Mouse (Mus musculus) kidney, embryonic 15.5 days (tissue): ENCODE results near the gene Gm3233. TPM values are rescaled to one million over a fixed set of nuclear protein-coding genes. Genes with fewer than 3 reads are reported as not detected.
"Not testable (repeated sequence)": the region's sequence is repeated elsewhere in the genome, so short reads cannot be mapped to it uniquely, and the experiment has no call there.

Source experiments
- ATAC-seq: fragments of 200-750 bp; cut with Nextera tagmentation; replicated peaks from 2 replicates; pipeline ENCODE4 v1.8.0; 2017; ENCODE audit warnings: moderate TSS enrichment; ENCODE audit not compliant: low FRiP score
- H3K27ac ChIP-seq: fragments of 300-500 bp; sonication (generic); 2 replicates; pipeline ENCODE4 v1.5.1; 2015; ENCODE audit warnings: mild to moderate bottlenecking, inconsistent platforms
- H3K27me3 ChIP-seq: fragments of 300-500 bp; sonication (generic); 2 replicates; pipeline ENCODE4 v1.6.1; 2015; ENCODE audit warnings: inconsistent platforms
- H3K36me3 ChIP-seq: fragments of 300-500 bp; sonication (generic); 2 replicates; pipeline ENCODE4 v1.6.1; 2015; ENCODE audit warnings: inconsistent platforms
- H3K4me1 ChIP-seq: fragments of 300-500 bp; sonication (generic); 2 replicates; pipeline ENCODE4 v1.6.1; 2015; ENCODE audit warnings: inconsistent platforms
- H3K4me2 ChIP-seq: fragments of 300-500 bp; sonication (generic); 2 replicates; pipeline ENCODE4 v1.6.1; 2015; ENCODE audit warnings: moderate library complexity, mild to moderate bottlenecking, inconsistent platforms
- H3K4me3 ChIP-seq: fragments of 300-500 bp; sonication (generic); replicated peaks from 2 replicates; pipeline ENCODE4 v1.5.1; 2015; ENCODE audit warnings: mild to moderate bottlenecking, inconsistent platforms
- H3K9ac ChIP-seq: fragments of 300-500 bp; sonication (generic); 2 replicates; pipeline ENCODE4 v1.6.1; 2015; ENCODE audit warnings: mild to moderate bottlenecking, inconsistent platforms
- H3K9me3 ChIP-seq: fragments of 300-500 bp; sonication (generic); replicated peaks from 2 replicates; pipeline ENCODE4 v1.6.1; 2016; ENCODE audit warnings: inconsistent platforms
- WGBS: fragments of 180-500 bp; shearing (Covaris S2); methylation state at CpG from one replicate; pipeline ENCODE4 v1.1.7; 2015; ENCODE audit warnings: mixed read lengths; 5-methylcytosine and 5-hydroxymethylcytosine counted together
- polyA plus RNA-seq: library from polyadenylated mRNA; unstranded; fragments of >200 nt; fragmentation: Nextera tagmentation; extraction: Ambion mirVana; gene quantifications from 2 replicates; pipeline ENCODE4 v1.2.1, GENCODE M21; 2015

The Gm3233 gene
- not detected in 2 replicates for polyA plus RNA-seq

DNA sequence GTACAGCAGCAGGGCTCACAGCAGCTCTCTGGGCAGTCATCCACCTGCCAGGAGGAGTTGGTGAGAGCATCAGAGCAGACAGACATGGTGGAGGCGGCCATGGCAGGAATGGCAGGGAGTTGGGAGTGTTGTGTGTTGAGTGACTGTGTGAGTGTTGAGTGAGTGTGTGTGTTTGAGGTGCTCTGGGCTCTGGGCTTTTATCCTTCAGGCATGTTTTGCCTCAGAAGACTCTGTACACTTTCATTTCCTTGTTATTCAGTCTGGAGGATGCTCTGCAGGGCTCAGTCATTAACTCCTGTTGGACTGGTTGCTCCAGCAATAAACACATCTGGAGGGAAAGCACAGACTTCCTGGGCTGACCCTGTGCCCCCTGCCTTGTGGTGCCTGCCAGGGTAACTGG is at the start of gene Gm3233:
Gene Gm3233, minus strand, starts transcription at position 101 of the 400 bp plus-strand sequence.
- not testable (repeated sequence) for H3K9me3 ChIP-seq, H3K4me2 ChIP-seq, H3K27ac ChIP-seq, ATAC-seq, H3K36me3 ChIP-seq, H3K4me1 ChIP-seq, H3K27me3 ChIP-seq, H3K4me3 ChIP-seq, H3K9ac ChIP-seq
- 69% methylated on average over 1 of the region's 1 CpGs for WGBS

DNA sequence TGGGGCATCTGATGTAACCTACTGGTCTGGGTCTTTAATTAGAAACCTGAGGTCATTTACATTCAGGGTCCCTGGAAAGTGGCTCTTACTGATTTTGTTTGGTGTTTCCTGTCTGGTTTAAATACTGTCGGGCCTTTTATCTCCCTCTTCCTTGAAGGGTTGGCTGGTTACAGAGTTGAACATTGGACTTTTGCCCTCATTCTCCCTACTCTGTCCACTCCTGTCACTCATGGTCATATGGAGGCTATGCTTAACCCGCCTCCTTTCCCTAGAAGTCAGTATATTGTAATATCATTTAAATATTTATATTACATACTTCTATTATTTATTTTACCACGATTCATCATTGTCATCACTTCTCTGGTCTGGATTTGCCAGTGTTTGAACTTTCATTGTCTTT is 44.6 kb upstream of the Gm3233 start:
- H3K9me3 ChIP-seq = no peaks in the 10 kb centered on the region
- ATAC-seq = no peak
- no peaks in the 10 kb centered on the region for H3K4me1 ChIP-seq
- no peak overlapping the region for H3K4me2 ChIP-seq
- H3K4me3 ChIP-seq = no peak overlapping the region
- no peak overlapping the region for H3K9ac ChIP-seq
- H3K27ac ChIP-seq = no peak overlapping the region
- H3K36me3 ChIP-seq = no peaks in the 10 kb centered on the region
- H3K27me3 ChIP-seq = no peaks in the 10 kb centered on the region
- 84% methylated on average over 3 of the region's 3 CpGs for WGBS

DNA sequence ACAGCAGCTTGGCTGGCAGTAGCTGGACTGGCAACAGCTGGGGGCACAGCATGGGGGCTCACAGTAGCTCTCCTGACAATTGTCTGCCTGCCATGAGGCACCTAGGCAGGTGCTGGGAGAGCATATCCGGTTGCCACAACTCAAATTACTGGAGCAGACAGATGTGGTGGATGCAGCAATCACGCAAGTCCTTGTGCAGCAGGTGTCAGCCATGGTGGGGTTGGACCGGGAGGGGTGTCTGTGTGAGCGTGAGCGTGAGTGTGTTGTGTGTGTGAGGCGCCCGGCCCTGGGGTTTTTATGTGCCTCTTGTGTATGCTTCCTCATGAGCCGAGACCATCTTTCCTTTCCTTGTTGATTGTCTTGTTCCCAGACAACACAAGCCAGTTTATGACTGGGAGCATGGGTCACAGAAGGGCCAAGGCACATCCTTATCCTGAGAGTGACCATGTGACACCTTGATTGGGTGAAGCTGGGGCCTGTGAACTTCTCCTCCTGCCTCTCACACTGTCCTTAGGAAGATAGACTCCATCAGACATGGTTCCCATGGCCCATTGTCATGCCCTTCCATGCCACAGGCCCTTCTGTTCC is 39.5 kb upstream of the Gm3233 start, which contains the start of gene Gm19668:
Gene Gm19668, minus strand, starts transcription at position 213 of the 588 bp plus-strand sequence.
- H3K4me1 ChIP-seq = 0 out of 2 replicates have a peak, but pooled peaks cover 2% of the 10 kb centered on the region
- H3K9ac ChIP-seq = no peak within 1 kb of the TSS
- H3K27me3 ChIP-seq = no peaks in the 10 kb centered on the region
- no peak within 1 kb of the TSS for H3K4me3 ChIP-seq
- no peaks in the 10 kb centered on the region for H3K36me3 ChIP-seq
- ATAC-seq = no peak
- H3K27ac ChIP-seq = no peak within 1 kb of the TSS
- no peaks in the 10 kb centered on the region for H3K9me3 ChIP-seq
- 46% methylated on average over 8 of the region's 8 CpGs for WGBS
- H3K4me2 ChIP-seq = no peak within 1 kb of the TSS

DNA sequence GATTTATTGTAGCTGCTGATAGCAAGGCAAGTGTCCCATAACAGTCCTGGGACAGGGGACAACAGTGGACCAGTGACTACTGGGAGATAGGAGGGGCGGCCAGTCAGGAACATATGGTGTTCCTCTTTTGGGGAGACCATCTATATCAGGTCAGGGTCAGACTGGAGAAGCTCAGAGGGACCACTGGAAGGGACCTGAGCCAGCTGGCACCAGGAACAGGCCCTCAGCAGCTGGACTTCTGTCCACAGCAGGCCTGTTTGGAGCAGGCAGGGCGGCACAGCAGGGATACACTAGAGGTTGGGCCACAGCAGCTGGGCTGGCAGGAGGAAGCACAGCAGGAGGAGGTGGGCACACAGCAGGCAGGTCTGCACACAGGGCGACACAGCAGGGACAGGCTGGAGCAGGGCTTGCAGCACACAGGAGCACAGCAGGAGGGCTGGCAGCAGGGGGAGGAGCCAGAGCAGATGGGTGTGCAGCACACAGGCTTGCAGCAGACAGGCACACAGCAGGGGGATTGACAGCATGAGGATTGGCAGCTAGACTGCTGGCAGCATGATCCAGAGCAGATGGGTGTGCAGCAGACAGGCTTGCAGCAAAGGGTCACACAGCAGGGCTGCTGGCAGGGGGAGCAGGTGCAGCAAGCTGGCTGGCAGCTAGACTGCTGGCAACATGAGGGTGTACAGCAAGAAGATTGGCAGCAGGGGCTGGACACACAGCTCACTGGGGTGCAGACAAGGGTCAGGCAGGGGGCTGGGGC is 38.9 kb upstream of the Gm3233 start:
- H3K27me3 ChIP-seq, ATAC-seq: not testable (repeated sequence)

DNA sequence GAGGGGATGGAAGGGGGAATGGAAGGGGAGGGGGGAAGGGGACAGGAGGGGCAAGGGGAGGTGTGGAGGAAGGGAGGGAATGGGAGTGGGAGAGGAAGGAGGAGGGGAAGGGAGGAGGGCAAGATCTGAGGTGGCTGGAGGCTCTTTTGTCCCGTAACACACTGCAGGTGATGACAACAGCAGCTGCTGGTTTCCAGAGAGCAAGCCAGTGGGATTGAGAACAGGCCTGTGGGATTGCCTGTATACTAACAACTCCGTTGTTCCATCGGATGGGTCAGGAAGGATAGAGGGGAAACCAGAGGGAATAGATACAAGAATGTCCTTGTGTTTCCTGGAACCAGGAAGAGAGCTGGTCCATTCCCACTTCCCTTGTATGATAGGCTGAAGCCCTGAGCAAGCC is 38.2 kb upstream of the Gm3233 start:
- no peaks in the 10 kb centered on the region for H3K36me3 ChIP-seq
- no peak overlapping the region for H3K27ac ChIP-seq
- H3K9ac ChIP-seq = no peak overlapping the region
- H3K4me2 ChIP-seq = no peak overlapping the region
- no peaks in the 10 kb centered on the region for H3K9me3 ChIP-seq
- H3K27me3 ChIP-seq = no peaks in the 10 kb centered on the region
- no peak for ATAC-seq
- WGBS = 30% methylated on average over 3 of the region's 3 CpGs
- 0 out of 2 replicates have a peak, but pooled peaks cover 2% of the 10 kb centered on the region for H3K4me1 ChIP-seq
- H3K4me3 ChIP-seq = no peak overlapping the region

More for the DNA sequence above, 38.9 kb upstream of the Gm3233 start:
- not testable (repeated sequence) for H3K4me3 ChIP-seq, H3K4me1 ChIP-seq, H3K36me3 ChIP-seq, H3K9ac ChIP-seq, H3K4me2 ChIP-seq, H3K9me3 ChIP-seq, H3K27ac ChIP-seq
- WGBS = 47% methylated on average over 3 of the region's 3 CpGs

DNA sequence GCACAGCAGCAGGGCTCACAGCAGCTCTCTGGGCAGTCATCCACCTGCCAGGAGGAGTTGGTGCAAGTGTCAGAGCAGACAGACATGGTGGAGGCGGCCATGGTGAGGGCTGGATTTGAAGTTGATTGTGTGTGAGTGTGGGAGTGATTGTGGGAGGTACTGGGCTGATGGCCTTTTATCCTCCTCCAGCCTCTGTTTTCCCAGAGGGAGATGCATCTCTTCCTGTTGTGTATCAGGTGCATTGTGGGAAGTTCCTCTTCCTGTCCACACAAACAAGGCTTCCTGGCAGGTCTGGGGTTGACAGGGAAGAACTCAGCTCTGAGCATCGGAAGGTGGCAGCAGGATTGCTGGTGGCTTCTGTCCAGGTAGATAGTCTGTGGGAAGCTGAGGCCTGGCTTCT is 35.5 kb upstream of the Gm3233 start, which contains the start of gene Gm9639:
Gene Gm9639, minus strand, starts transcription at position 101 of the 400 bp plus-strand sequence.
- Histone ChIP-seq H3K9me3 (no peaks in the 10 kb centered on the region), H3K4me1 (0 out of 2 replicates have a peak, but pooled peaks cover 2% of the 10 kb centered on the region), H3K27me3 (no peaks in the 10 kb centered on the region), H3K9ac (no peak within 1 kb of the TSS), H3K27ac (no peak within 1 kb of the TSS), H3K4me3 (no peak within 1 kb of the TSS), H3K36me3 (no peaks in the 10 kb centered on the region), H3K4me2 (no peak within 1 kb of the TSS)
- ATAC-seq = no peak
- 39% methylated on average over 2 of the region's 2 CpGs for WGBS

DNA sequence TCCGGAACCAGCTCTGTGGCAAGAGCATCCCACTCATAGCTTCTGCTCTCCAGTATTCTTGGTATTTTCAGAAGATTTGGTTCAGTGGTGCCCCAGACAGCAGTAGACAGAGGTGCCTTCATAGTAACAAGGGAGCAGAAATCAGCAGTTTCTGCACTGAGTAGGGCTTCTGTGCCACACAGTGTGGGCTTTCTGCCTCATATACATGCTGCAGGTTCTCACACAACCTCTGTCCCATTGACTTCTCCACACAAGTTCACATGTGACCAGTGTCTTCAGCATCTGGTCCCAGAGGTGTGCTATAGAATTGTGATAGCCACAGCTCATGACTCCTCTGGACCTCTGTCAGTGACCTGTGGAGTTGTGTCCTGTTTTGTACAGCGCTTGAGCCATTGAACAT is 29.1 kb upstream of the Gm3233 start:
- no peak overlapping the region for H3K27ac ChIP-seq
- no peak overlapping the region for H3K4me2 ChIP-seq
- no peak for ATAC-seq
- 61% methylated on average over 2 of the region's 2 CpGs for WGBS
- no peaks in the 10 kb centered on the region for H3K27me3 ChIP-seq
- no peak overlapping the region for H3K4me3 ChIP-seq
- no peaks in the 10 kb centered on the region for H3K4me1 ChIP-seq
- no peaks in the 10 kb centered on the region for H3K9me3 ChIP-seq
- no peaks in the 10 kb centered on the region for H3K36me3 ChIP-seq
- H3K9ac ChIP-seq = no peak overlapping the region

DNA sequence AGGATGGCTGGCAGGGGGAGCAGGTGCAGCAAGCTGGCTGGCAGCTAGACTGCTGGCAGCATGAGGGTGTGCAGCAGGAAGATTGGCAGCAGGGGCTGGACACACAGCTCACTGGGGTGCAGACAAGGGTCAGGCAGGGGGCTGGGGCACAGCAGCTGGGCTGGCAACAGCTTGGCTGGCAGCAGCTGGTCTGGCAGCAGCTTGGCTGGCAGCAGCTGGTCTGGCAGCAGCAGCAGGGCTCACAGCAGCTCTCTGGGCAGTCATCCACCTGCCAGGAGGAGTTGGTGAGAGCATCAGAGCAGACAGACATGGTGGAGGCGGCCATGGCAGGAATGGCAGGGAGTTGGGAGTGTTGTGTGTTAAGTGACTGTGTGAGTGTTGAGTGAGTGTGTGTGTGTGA is 28.4 kb upstream of the Gm3233 start, which contains the start of gene Gm7137:
Gene Gm7137, minus strand, starts transcription at position 325 of the 400 bp plus-strand sequence.
- not testable (repeated sequence) for H3K9ac ChIP-seq, H3K9me3 ChIP-seq, H3K27me3 ChIP-seq, H3K4me2 ChIP-seq, H3K4me1 ChIP-seq, ATAC-seq, H3K27ac ChIP-seq, H3K36me3 ChIP-seq, H3K4me3 ChIP-seq
- 68% methylated on average over 1 of the region's 1 CpGs for WGBS

DNA sequence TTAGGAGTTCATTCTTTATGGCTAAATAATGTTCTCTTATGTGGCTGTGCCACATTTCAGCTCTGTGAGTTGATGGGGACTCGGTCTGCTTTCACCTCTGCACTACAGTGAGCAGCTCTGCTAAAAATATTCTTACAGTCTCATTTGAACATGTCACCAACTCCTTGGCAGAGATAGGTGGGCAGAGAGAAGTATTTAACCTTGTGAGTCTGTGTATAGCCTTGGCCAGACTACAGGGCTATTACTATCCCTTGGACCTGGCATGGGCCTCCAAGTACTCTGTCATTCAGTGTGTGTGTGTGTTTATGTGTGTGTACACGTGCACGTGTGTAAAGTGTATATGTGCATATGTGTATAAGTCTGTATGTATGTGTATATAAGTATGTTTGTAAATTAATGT is 23.9 kb upstream of the Gm3233 start:
- 77% methylated on average over 3 of the region's 3 CpGs for WGBS
- not testable (repeated sequence) for H3K27me3 ChIP-seq, H3K4me2 ChIP-seq, H3K4me3 ChIP-seq, H3K4me1 ChIP-seq, H3K36me3 ChIP-seq, ATAC-seq, H3K9ac ChIP-seq, H3K9me3 ChIP-seq, H3K27ac ChIP-seq

DNA sequence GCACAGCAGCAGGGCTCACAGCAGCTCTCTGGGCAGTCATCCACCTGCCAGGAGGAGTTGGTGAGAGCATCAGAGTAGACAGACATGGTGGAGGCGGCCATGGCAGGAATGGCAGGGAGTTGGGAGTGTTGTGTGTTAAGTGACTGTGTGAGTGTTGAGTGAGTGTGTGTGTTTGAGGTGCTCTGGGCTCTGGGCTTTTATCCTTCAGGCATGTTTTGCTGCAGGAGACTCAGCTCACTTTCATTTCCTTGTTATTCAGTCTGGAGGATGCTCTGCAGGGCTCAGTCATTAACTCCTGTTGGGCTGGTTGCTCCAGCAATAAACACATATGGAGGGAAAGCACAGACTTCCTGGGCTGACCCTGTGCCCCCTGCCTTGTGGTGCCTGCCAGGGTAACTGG is 23.0 kb upstream of the Gm3233 start, which contains the start of gene Gm3250:
Gene Gm3250, minus strand, starts transcription at position 101 of the 400 bp plus-strand sequence.
- not testable (repeated sequence) for H3K9ac ChIP-seq, H3K9me3 ChIP-seq, H3K4me3 ChIP-seq, H3K4me2 ChIP-seq, H3K27ac ChIP-seq, H3K4me1 ChIP-seq, ATAC-seq, H3K36me3 ChIP-seq, H3K27me3 ChIP-seq
- WGBS = 21% methylated on average over 1 of the region's 1 CpGs

DNA sequence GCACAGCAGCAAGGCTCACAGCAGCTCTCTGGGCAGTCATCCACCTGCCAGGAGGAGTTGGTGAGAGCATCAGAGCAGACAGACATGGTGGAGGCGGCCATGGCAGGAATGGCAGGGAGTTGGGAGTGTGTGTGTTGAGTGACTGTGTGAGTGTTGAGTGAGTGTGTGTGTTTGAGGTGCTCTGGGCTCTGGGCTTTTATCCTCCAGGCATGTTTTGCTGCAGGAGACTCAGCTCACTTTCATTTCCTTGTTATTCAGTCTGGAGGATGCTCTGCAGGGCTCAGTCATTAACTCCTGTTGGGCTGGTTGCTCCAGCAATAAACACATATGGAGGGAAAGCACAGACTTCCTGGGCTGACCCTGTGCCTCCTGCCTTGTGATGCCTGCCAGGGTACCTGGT is 17.4 kb upstream of the Gm3233 start, which contains the start of gene Gm7138:
Gene Gm7138, minus strand, starts transcription at position 101 of the 400 bp plus-strand sequence.
- not testable (repeated sequence) for H3K4me2 ChIP-seq, H3K4me3 ChIP-seq, H3K27ac ChIP-seq, H3K9ac ChIP-seq, H3K36me3 ChIP-seq, H3K27me3 ChIP-seq, ATAC-seq, H3K9me3 ChIP-seq, H3K4me1 ChIP-seq
- WGBS = 80% methylated on average over 1 of the region's 1 CpGs

DNA sequence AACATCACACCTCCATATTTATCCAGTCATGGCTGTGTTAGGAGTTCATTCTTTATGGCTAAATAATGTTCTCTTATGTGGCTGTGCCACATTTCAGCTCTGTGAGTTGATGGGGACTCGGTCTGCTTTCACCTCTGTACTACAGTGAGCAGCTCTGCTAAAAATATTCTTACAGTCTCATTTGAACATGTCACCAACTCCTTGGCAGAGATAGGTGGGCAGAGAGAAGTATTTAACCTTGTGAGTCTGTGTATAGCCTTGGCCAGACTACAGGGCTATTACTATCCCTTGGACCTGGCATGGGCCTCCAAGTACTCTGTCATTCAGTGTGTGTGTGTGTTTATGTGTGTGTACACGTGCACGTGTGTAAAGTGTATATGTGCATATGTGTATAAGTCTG is 12.7 kb upstream of the Gm3233 start:
- ATAC-seq, H3K9me3 ChIP-seq, H3K4me3 ChIP-seq, H3K4me1 ChIP-seq, H3K9ac ChIP-seq, H3K36me3 ChIP-seq, H3K27me3 ChIP-seq, H3K27ac ChIP-seq, H3K4me2 ChIP-seq: not testable (repeated sequence)
- WGBS = 90% methylated on average over 2 of the region's 3 CpGs
